Mouse (Mus musculus): ENCODE measurements around the gene Mtmr1.
"Not testable (repeated sequence)": the region's sequence is repeated elsewhere in the genome, so short reads cannot be mapped to it uniquely, and the experiment has no call there.

The Mtmr1 gene

GRCm38 (mm10) chrX:71364554-71364991, at the start of gene Mtmr1:
Gene Mtmr1 (plus strand): TSS chrX:71364760.
- H3K36me3 ChIP-seq (ENCODE audit: insufficient read depth, low read length), result no peaks in the 10 kb centered on the region
- no peaks in the 10 kb centered on the region for H3K27me3 ChIP-seq (ENCODE audit: insufficient read depth, low read length)
- no peaks in the 10 kb centered on the region for H3K4me1 ChIP-seq (replicated peaks; ENCODE audit: low read depth, low read length)
- H3K4me3 ChIP-seq (replicated peaks; ENCODE audit: low read length), result peak within 1 kb of the TSS; percentile 80
- no peaks in the 10 kb centered on the region for H3K9me3 ChIP-seq (ENCODE audit: low read length)
- no peak for TF ChIP-seq NANOG (IDR thresholded peaks at IDR 0.05; ENCODE audit: borderline replicate concordance, low read length)
- TF ChIP-seq POU5F1 (IDR thresholded peaks at IDR 0.05; ENCODE audit: borderline replicate concordance, low read length), result no peak
- no peak for TF ChIP-seq CTCF (conservative IDR thresholded peaks at IDR 0.05; ENCODE audit: low read length)

- Histone ChIP-seq H3K9me3 (ENCODE audit: low read length) (no peaks in the 10 kb centered on the region), H3K36me3 (ENCODE audit: insufficient read depth, low read length) (no peaks in the 10 kb centered on the region), H3K4me1 (replicated peaks; ENCODE audit: low read depth, low read length) (no peaks in the 10 kb centered on the region), H3K27me3 (ENCODE audit: insufficient read depth, low read length) (no peaks in the 10 kb centered on the region), H3K4me3 (replicated peaks; ENCODE audit: low read length) (no peak overlapping the region)
- TF ChIP-seq CTCF (conservative IDR thresholded peaks at IDR 0.05; ENCODE audit: low read length) (0 out of 2 replicates have a peak, but pooled peaks have one; percentile 16), NANOG (IDR thresholded peaks at IDR 0.05; ENCODE audit: borderline replicate concordance, low read length) (no peak)
These were observed 12.5 kb upstream of the Mtmr1 start for GRCm38 (mm10) chrX:71352033-71352432.

- Histone ChIP-seq H3K4me1 (replicated peaks; ENCODE audit: low read depth, low read length) (no peaks in the 10 kb centered on the region), H3K9me3 (ENCODE audit: low read length) (no peaks in the 10 kb centered on the region), H3K4me3 (replicated peaks; ENCODE audit: low read length) (no peak overlapping the region), H3K36me3 (ENCODE audit: insufficient read depth, low read length) (no peaks in the 10 kb centered on the region), H3K27me3 (ENCODE audit: insufficient read depth, low read length) (no peaks in the 10 kb centered on the region)
- TF ChIP-seq POU5F1 (IDR thresholded peaks at IDR 0.05; ENCODE audit: borderline replicate concordance, low read length) (no peak), NANOG (IDR thresholded peaks at IDR 0.05; ENCODE audit: borderline replicate concordance, low read length) (no peak), CTCF (conservative IDR thresholded peaks at IDR 0.05; ENCODE audit: low read length) (no peak)
These were observed 9.2 kb upstream of the Mtmr1 start for GRCm38 (mm10) chrX:71355331-71355730.

DNA sequence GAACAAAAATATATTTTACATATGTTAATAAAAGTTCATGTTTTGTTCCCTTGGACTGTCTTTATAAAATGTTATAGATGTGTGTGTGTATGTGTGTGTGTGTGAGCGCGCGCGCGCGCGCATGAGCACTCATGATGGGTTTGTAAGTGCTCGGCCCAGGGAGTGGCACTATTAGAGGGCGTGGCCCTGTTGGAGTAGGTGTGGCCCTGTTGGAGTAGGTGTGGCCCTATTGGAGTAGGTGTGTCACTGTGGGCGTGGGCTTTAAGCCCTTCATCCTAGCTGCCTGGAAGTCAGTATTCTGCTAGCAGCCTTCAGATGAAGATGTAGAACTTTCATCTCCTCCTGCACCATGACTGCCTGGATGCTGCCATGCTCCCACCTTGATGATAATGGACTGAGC, 2.8 kb upstream of the Mtmr1 start:
- not testable (repeated sequence) for H3K4me3 ChIP-seq (replicated peaks; ENCODE audit: low read length); H3K27me3 ChIP-seq (ENCODE audit: insufficient read depth, low read length); H3K9me3 ChIP-seq (ENCODE audit: low read length); H3K4me1 ChIP-seq (replicated peaks; ENCODE audit: low read depth, low read length); H3K36me3 ChIP-seq (ENCODE audit: insufficient read depth, low read length)

DNA sequence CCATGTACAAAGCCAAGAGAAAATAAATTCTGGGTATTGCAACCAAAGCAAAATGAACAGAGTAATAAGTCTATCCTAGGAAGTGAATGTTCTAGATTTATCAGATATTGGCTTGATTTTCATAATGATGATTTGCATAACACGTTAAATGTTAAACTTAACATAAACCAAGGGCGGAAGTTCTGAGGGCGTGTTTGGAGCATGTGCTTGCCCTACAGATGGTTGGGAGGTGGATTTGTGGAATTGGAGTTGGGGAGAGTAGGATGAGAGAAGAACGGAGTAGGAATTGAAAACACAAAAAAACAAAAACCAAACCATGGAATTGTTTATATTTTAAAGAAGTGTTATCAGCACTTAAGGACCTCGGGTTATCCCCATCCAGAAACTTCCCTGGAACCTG, 498 bp upstream of the Mtmr1 start:
- H3K9me3 ChIP-seq (ENCODE audit: low read length), result no peaks in the 10 kb centered on the region
- peak overlapping the region; percentile 80 for H3K4me3 ChIP-seq (replicated peaks; ENCODE audit: low read length)
- H3K36me3 ChIP-seq (ENCODE audit: insufficient read depth, low read length), result no peaks in the 10 kb centered on the region
- H3K4me1 ChIP-seq (replicated peaks; ENCODE audit: low read depth, low read length), result no peaks in the 10 kb centered on the region
- no peaks in the 10 kb centered on the region for H3K27me3 ChIP-seq (ENCODE audit: insufficient read depth, low read length)
- TF ChIP-seq NANOG (IDR thresholded peaks at IDR 0.05; ENCODE audit: borderline replicate concordance, low read length), result no peak
- TF ChIP-seq CTCF (conservative IDR thresholded peaks at IDR 0.05; ENCODE audit: low read length), result no peak
- no peak for TF ChIP-seq POU5F1 (IDR thresholded peaks at IDR 0.05; ENCODE audit: borderline replicate concordance, low read length)

GRCm38 (mm10) chrX:71365011-71365410, 451 bp downstream of the Mtmr1 start:
- Histone ChIP-seq H3K27me3 (ENCODE audit: insufficient read depth, low read length) (no peaks in the 10 kb centered on the region), H3K9me3 (ENCODE audit: low read length) (no peaks in the 10 kb centered on the region), H3K36me3 (ENCODE audit: insufficient read depth, low read length) (no peaks in the 10 kb centered on the region), H3K4me1 (replicated peaks; ENCODE audit: low read depth, low read length) (no peaks in the 10 kb centered on the region), H3K4me3 (replicated peaks; ENCODE audit: low read length) (peak overlapping the region; percentile 80)
- no peak for TF ChIP-seq NANOG (IDR thresholded peaks at IDR 0.05; ENCODE audit: borderline replicate concordance, low read length)
- TF ChIP-seq CTCF (conservative IDR thresholded peaks at IDR 0.05; ENCODE audit: low read length), result no peak
- TF ChIP-seq POU5F1 (IDR thresholded peaks at IDR 0.05; ENCODE audit: borderline replicate concordance, low read length), result no peak

DNA sequence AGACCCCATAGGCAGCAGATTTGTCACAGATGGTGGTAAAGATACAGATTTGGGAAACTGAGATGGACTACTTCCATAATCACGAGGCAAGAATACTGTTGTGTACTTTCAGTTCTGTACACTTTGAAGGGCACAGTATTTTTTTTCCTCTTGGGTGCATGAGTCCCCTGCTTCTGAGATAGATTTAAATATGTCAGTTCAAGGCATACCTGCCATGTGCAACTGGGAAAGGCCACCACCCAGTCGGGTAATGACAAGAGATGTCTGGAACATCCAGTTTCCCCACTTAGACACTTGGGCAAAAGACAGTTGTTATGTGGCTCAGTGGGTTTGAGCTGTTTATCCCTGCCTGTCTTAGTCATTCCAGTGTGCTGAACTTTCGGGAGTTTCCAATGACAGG, 950 bp downstream of the Mtmr1 start:
- no peaks in the 10 kb centered on the region for H3K4me1 ChIP-seq (replicated peaks; ENCODE audit: low read depth, low read length)
- no peaks in the 10 kb centered on the region for H3K36me3 ChIP-seq (ENCODE audit: insufficient read depth, low read length)
- no peaks in the 10 kb centered on the region for H3K9me3 ChIP-seq (ENCODE audit: low read length)
- H3K27me3 ChIP-seq (ENCODE audit: insufficient read depth, low read length), result no peaks in the 10 kb centered on the region
- TF ChIP-seq POU5F1 (IDR thresholded peaks at IDR 0.05; ENCODE audit: borderline replicate concordance, low read length) (no peak), NANOG (IDR thresholded peaks at IDR 0.05; ENCODE audit: borderline replicate concordance, low read length) (no peak), CTCF (conservative IDR thresholded peaks at IDR 0.05; ENCODE audit: low read length) (no peak)
- H3K4me3 ChIP-seq (replicated peaks; ENCODE audit: low read length), result no peak overlapping the region; the same call in 1 of the 2 replicates

- Histone ChIP-seq H3K36me3 (ENCODE audit: insufficient read depth, low read length) (no peaks in the 10 kb centered on the region), H3K27me3 (ENCODE audit: insufficient read depth, low read length) (no peaks in the 10 kb centered on the region), H3K9me3 (ENCODE audit: low read length) (no peaks in the 10 kb centered on the region), H3K4me1 (replicated peaks; ENCODE audit: low read depth, low read length) (no peaks in the 10 kb centered on the region), H3K4me3 (replicated peaks; ENCODE audit: low read length) (no peak overlapping the region)
- no peak for TF ChIP-seq POU5F1 (IDR thresholded peaks at IDR 0.05; ENCODE audit: borderline replicate concordance, low read length)
- TF ChIP-seq CTCF (conservative IDR thresholded peaks at IDR 0.05; ENCODE audit: low read length), result no peak
- TF ChIP-seq NANOG (IDR thresholded peaks at IDR 0.05; ENCODE audit: borderline replicate concordance, low read length), result no peak
These were observed 2.4 kb downstream of the Mtmr1 start for GRCm38 (mm10) chrX:71366973-71367372.

GRCm38 (mm10) chrX:71376781-71377180, 12.2 kb downstream of the Mtmr1 start:
- TF ChIP-seq CTCF (conservative IDR thresholded peaks at IDR 0.05; ENCODE audit: low read length) (no peak), POU5F1 (IDR thresholded peaks at IDR 0.05; ENCODE audit: borderline replicate concordance, low read length) (no peak), NANOG (IDR thresholded peaks at IDR 0.05; ENCODE audit: borderline replicate concordance, low read length) (no peak)
- Histone ChIP-seq H3K36me3 (ENCODE audit: insufficient read depth, low read length) (no peaks in the 10 kb centered on the region), H3K27me3 (ENCODE audit: insufficient read depth, low read length) (no peaks in the 10 kb centered on the region), H3K9me3 (ENCODE audit: low read length) (no peaks in the 10 kb centered on the region), H3K4me1 (replicated peaks; ENCODE audit: low read depth, low read length) (no peaks in the 10 kb centered on the region), H3K4me3 (replicated peaks; ENCODE audit: low read length) (no peak overlapping the region)

All from E14TG2a.4 (cell line).